Mouse (Mus musculus) kidney, postnatal 0 days (tissue): Measurements from ENCODE around the gene Mx1. TPM values are rescaled to one million over a fixed set of nuclear protein-coding genes. Genes with fewer than 3 reads are reported as not detected.

ENCODE experiments used
- ATAC-seq: fragments of 200-750 bp; cut with Nextera tagmentation; replicated peaks from 2 replicates; pipeline ENCODE4 v1.8.0; 2017; ENCODE audit warnings: low read depth, moderate number of reproducible peaks, moderate TSS enrichment, moderate library complexity; ENCODE audit not compliant: low FRiP score
- DNase-seq: peaks from one replicate; pipeline ENCODE4 v3.0.0-alpha.2; 2016; ENCODE audit warnings: low spot score
- H3K27ac ChIP-seq: fragments of 300-500 bp; sonication (generic); 2 replicates; pipeline ENCODE4 v1.5.1; 2014; ENCODE audit warnings: mild to moderate bottlenecking
- H3K27me3 ChIP-seq: fragments of 300-500 bp; sonication (generic); 2 replicates; pipeline ENCODE4 v1.6.1; 2014; ENCODE audit warnings: low read length, mixed read lengths; ENCODE audit not compliant: insufficient read depth
- H3K36me3 ChIP-seq: fragments of 300-500 bp; sonication (generic); 2 replicates; pipeline ENCODE4 v1.6.1; 2014; ENCODE audit warnings: low read length, mixed read lengths; ENCODE audit not compliant: insufficient read depth
- H3K4me1 ChIP-seq: fragments of 300-500 bp; sonication (generic); replicated peaks from 2 replicates; pipeline ENCODE4 v1.6.1; 2014; ENCODE audit warnings: antibody characterized with exemption, low read length, mixed read lengths; ENCODE audit not compliant: insufficient read depth
- H3K4me2 ChIP-seq: fragments of 300-500 bp; sonication (generic); 2 replicates; pipeline ENCODE4 v1.6.1; 2014; ENCODE audit warnings: mild to moderate bottlenecking, low read length, moderate library complexity, mixed read lengths
- H3K4me3 ChIP-seq: fragments of 300-500 bp; sonication (generic); replicated peaks from 2 replicates; pipeline ENCODE4 v1.5.1; 2014; ENCODE audit warnings: low read depth, low read length
- H3K9ac ChIP-seq: fragments of 300-500 bp; sonication (generic); 2 replicates; pipeline ENCODE4 v1.6.1; 2014; ENCODE audit warnings: low read depth, low read length
- H3K9me3 ChIP-seq: fragments of 300-500 bp; sonication (generic); replicated peaks from 2 replicates; pipeline ENCODE4 v1.6.1; 2016; ENCODE audit warnings: low read length, inconsistent platforms, mixed read lengths
- CTCF ChIP-seq: IDR thresholded peaks from 2 replicates; pipeline ENCODE4 v1.5.1; 2016; ENCODE audit warnings: antibody characterized with exemption, low read depth, mild to moderate bottlenecking, moderate library complexity
- WGBS: fragments of 180-500 bp; shearing (Covaris S2); extraction: QIAGEN DNeasy Blood & Tissue Kit; methylation state at CpG from one replicate; pipeline ENCODE4 v1.1.7; 2014; 5-methylcytosine and 5-hydroxymethylcytosine counted together
- polyA plus RNA-seq: library from polyadenylated mRNA; unstranded; fragments of >200 nt; fragmentation: Nextera tagmentation; extraction: Ambion mirVana; gene quantifications from 2 replicates; pipeline ENCODE4 v1.2.1, GENCODE M21; 2015

Gene Mx1
- polyA plus RNA-seq, 1 experiment from 2014 or later = 0.11 TPM

GRCm38 (mm10) chr16:97437448-97438056 is 25.2 kb downstream of the Mx1 start:
- no peak for ATAC-seq

GRCm38 (mm10) chr16:97434206-97434605 is 28.5 kb downstream of the Mx1 start:
- H3K4me2 ChIP-seq = no peak overlapping the region
- TF ChIP-seq CTCF = no peak
- 72% methylated on average over 2 of the region's 2 CpGs for WGBS
- no peak overlapping the region for H3K4me3 ChIP-seq
- DNase-seq (no peak), ATAC-seq (no peak)
- no peaks in the 10 kb centered on the region for H3K36me3 ChIP-seq
- no peaks in the 10 kb centered on the region for H3K4me1 ChIP-seq
- no peak overlapping the region for H3K9ac ChIP-seq
- no peak overlapping the region for H3K27ac ChIP-seq
- no peaks in the 10 kb centered on the region for H3K27me3 ChIP-seq
- H3K9me3 ChIP-seq = no peaks in the 10 kb centered on the region

More at GRCm38 (mm10) chr16:97437448-97438056, 25.2 kb downstream of the Mx1 start:
- Histone ChIP-seq H3K9ac (no peak overlapping the region), H3K4me2 (no peak overlapping the region), H3K27me3 (no peaks in the 10 kb centered on the region), H3K27ac (no peak overlapping the region), H3K4me1 (no peaks in the 10 kb centered on the region), H3K4me3 (no peak overlapping the region), H3K9me3 (no peaks in the 10 kb centered on the region), H3K36me3 (no peaks in the 10 kb centered on the region)
- DNase-seq = no peak
- no peak for TF ChIP-seq CTCF
- WGBS = 18% methylated on average over 1 of the region's 1 CpGs

GRCm38 (mm10) chr16:97431328-97431727 is 31.4 kb downstream of the Mx1 start:
- TF ChIP-seq CTCF = no peak
- H3K27ac ChIP-seq = no peak overlapping the region
- no peak overlapping the region for H3K9ac ChIP-seq
- no peaks in the 10 kb centered on the region for H3K27me3 ChIP-seq
- no peaks in the 10 kb centered on the region for H3K9me3 ChIP-seq
- 66% methylated on average over 4 of the region's 4 CpGs for WGBS
- no peak overlapping the region for H3K4me3 ChIP-seq
- ATAC-seq = no peak
- no peaks in the 10 kb centered on the region for H3K36me3 ChIP-seq
- H3K4me2 ChIP-seq = no peak overlapping the region
- no peak for DNase-seq
- no peaks in the 10 kb centered on the region for H3K4me1 ChIP-seq

DNA sequence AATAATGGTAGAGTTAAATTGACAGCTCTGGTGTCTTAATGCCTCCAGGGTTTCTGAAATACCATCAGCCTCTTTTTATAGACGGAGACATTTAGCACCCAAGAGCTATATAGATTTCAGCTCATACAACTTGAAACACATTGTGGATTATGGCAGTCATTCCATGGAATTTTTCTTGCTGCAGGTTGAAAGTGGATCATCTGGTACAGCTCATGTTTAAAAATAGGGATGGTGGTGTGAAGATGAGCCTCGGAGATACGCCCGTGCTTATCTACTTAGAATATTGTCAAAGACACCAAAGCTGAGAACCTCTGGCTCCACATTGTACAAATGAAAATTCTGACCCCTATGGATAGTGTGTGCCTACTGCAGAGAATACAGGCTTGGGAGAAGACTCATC is 32.6 kb downstream of the Mx1 start:
- WGBS = 92% methylated on average over 4 of the region's 4 CpGs
- H3K4me3 ChIP-seq = no peak overlapping the region
- DNase-seq (no peak), ATAC-seq (no peak)
- no peaks in the 10 kb centered on the region for H3K36me3 ChIP-seq
- no peaks in the 10 kb centered on the region for H3K9me3 ChIP-seq
- H3K4me1 ChIP-seq = no peaks in the 10 kb centered on the region
- H3K4me2 ChIP-seq = no peak overlapping the region
- H3K27ac ChIP-seq = no peak overlapping the region
- no peak overlapping the region for H3K9ac ChIP-seq
- TF ChIP-seq CTCF = no peak
- no peaks in the 10 kb centered on the region for H3K27me3 ChIP-seq

DNA sequence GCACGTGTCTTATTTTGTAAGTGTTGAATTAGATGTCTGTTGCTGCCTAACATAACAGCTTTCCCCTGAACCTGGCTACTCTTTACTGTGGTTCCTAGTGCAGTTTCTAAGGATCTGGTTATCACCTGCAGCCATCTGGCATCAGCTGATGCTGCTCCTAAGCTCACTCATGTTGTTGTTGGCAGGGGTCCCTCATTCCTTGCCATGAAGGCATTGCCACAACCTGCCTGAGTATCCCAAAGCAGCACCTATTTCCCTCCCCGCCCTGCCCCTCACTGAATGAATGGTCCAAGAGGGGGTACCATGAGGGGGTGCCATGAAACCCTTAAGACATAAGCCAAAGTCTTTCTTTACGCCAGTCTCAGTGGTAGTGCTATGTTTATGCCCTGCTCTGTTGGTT is 34.7 kb downstream of the Mx1 start:
- Histone ChIP-seq H3K4me1 (no peaks in the 10 kb centered on the region), H3K27me3 (no peaks in the 10 kb centered on the region), H3K36me3 (no peaks in the 10 kb centered on the region), H3K9me3 (no peaks in the 10 kb centered on the region), H3K4me3 (no peak overlapping the region), H3K4me2 (no peak overlapping the region), H3K9ac (no peak overlapping the region), H3K27ac (no peak overlapping the region)
- no peak for ATAC-seq
- DNase-seq = no peak
- TF ChIP-seq CTCF = no peak
- WGBS = 84% methylated on average over 3 of the region's 3 CpGs

- no peak for TF ChIP-seq CTCF
- 79% methylated on average over 1 of the region's 1 CpGs for WGBS
- Histone ChIP-seq H3K9ac (no peak overlapping the region), H3K9me3 (no peaks in the 10 kb centered on the region), H3K27me3 (no peaks in the 10 kb centered on the region), H3K4me2 (no peak overlapping the region), H3K4me1 (no peaks in the 10 kb centered on the region), H3K27ac (no peak overlapping the region), H3K36me3 (no peaks in the 10 kb centered on the region), H3K4me3 (no peak overlapping the region)
- ATAC-seq (no peak), DNase-seq (no peak)
Observed at GRCm38 (mm10) chr16:97423627-97424026, 39.1 kb downstream of the Mx1 start.

- no peaks in the 10 kb centered on the region for H3K4me1 ChIP-seq
- DNase-seq (no peak), ATAC-seq (no peak)
- no peak overlapping the region for H3K27ac ChIP-seq
- 77% methylated on average over 6 of the region's 6 CpGs for WGBS
- H3K4me3 ChIP-seq = no peak overlapping the region
- no peak overlapping the region for H3K9ac ChIP-seq
- no peaks in the 10 kb centered on the region for H3K36me3 ChIP-seq
- H3K9me3 ChIP-seq = no peaks in the 10 kb centered on the region
- H3K27me3 ChIP-seq = no peaks in the 10 kb centered on the region
- TF ChIP-seq CTCF = no peak
- no peak overlapping the region for H3K4me2 ChIP-seq
Observed at GRCm38 (mm10) chr16:97421671-97422070, 41.0 kb downstream of the Mx1 start.
